Mouse (Mus musculus) liver, adult 2 months (tissue): ENCODE data around the gene 4931409K22Rik.

ENCODE experiments used
- CTCF ChIP-seq: fragments of 200-500 bp; IDR thresholded peaks from 2 replicates; pipeline ENCODE4 v1.5.1; 2011; ENCODE audit warnings: low read depth, low read length, control low read depth
- POLR2A ChIP-seq: fragments of 200-500 bp; IDR thresholded peaks from 2 replicates; pipeline ENCODE4 v1.6.1; 2011; ENCODE audit warnings: low read length, control low read depth; ENCODE audit not compliant: insufficient read depth; ENCODE audit errors: extremely low read depth

DNA sequence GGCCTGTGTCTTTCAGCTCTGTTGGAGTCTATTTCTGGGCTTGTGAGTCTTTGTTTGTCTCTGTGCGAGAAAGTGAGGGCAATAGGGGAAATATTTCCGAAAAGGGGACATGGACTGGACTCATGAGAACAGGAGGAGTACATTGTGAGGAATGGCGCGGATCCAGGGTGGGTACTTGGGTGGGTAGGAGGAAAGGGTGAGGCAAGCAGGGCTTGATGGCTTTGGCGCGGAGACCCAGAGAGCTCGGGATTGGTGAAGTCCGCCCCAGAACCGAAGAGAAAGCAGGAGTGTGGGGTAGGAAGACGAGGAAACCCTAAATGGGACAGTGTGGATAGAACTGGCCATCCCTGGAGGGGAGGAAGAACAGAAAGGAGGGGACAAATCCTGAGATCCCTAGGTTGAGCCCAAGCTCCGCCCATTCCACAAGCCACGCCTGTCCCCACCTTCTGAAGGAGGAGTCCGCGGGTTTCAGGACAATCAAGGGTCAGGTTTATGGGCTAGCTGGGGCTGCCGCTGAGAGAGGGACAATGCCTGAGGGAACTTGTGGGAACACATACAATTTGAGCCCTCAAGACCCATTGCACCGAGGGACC is 46.2 kb upstream of the 4931409K22Rik start:
- TF ChIP-seq CTCF = no peak
- 0 out of 2 replicates have a peak, but pooled peaks have one; percentile 47 for TF ChIP-seq POLR2A
